Mouse (Mus musculus): ENCODE results near the gene 4930447F04Rik. TPM values are rescaled to one million over a fixed set of nuclear protein-coding genes. Genes with fewer than 3 reads are reported as not detected.

4930447F04Rik gene
- not detected for polyA plus RNA-seq (2015; fragmentation: Illumina TruSeq; extraction: RNeasy Lipid Tissue Mini Kit (QIAGEN cat#74804); ENCODE audit: low read depth, low replicate concordance)

DNA sequence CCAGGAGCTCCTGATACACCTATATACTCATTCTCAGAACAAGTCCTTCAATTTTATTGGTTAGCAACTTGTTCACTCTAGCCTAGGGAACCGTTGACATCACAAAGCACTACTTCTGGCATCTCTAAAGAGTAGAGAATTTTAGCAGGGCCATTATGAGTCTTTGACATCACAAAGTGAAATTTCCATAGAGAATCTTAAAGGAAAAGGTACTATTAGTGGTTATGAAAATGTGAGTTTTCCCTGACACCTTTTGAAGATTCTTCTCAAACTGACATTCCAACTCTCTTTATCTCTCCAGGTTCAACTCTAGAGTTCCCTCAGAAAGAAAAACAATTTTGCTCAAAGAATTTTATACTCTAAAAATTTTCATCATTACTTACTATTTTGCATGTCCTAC, at the start of gene 4930447F04Rik:
4930447F04Rik (minus strand) TSS at position 101 of the 400 bp plus-strand sequence.

All from brain, adult 10 weeks (tissue).